Comparison of ENCODE assay signal across 8 mouse cellular contexts in the genomic region with DNA sequence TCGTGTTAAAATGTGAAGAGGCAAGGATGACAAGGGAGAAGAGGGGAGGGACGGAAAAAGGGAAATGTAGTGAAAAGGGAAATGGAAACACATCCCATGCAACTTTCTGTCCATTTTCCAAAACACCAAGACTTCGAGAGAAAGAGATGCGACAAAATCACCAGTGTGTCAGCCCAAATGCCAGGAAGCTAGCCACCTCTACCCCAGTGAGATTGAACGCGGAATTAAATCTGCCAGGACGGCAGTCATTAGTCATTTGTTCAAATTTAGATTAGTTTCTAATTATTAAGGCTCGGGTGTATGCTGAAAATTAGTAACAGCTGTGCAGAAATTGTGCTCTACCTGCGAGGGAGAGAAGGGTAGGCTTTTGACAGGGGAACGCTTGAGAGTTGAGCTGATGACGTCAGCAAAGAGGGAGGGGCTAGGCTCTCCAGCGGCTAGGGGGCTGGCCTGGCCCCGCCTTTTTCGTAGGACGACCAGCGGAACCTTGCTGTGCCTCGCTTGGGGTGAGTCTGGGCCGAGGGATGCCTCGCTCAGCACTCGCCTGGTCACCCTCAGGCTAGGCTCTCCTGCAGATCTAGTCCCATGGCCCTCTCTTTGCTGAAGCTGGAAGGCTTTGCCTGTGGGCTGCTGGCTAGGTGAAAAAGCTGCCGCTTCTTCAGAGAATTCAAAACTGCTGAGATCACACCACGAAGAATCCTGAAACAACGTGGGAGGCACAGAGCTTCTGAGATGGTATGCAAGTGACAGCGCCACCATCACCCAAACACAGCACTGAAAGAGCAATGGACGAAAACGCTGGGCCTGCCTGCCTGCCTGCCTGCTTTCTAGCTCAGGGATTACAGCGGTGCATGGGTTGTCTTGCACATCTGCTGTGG. TPM values are rescaled to one million over a fixed set of nuclear protein-coding genes. Genes with fewer than 3 reads are reported as not detected.
A peak's percentile ranks its signal among the peaks of the same experiment; 100 is the strongest.
DNase-seq lines count a peak whose midpoint lies in the region; TF ChIP-seq lines count a peak whose summit lies in the region.

No protein-coding gene starts in this region.

- peak; percentile 49; the same call in 1 of the 2 replicates for TF ChIP-seq POLR2A in cortical plate, adult 2 months (IDR thresholded peaks at IDR 0.05; ENCODE audit: extremely low read depth, insufficient read depth, low read length)

- H3K27ac ChIP-seq in cortical plate, adult 2 months (ENCODE audit: insufficient read depth, low read length): no peak overlapping the region

- H3K4me1 ChIP-seq in cortical plate, adult 2 months (ENCODE audit: control insufficient read depth, insufficient read depth, low read length): no peaks in the 10 kb centered on the region

- peak overlapping the region; percentile 43 for H3K4me3 ChIP-seq in cortical plate, adult 2 months (ENCODE audit: insufficient read depth, low read length)

- DNase-seq in adrenal gland, postnatal 10 days: peak; percentile 82
- peak; percentile 77 to 79 for DNase-seq in frontal cortex, postnatal 36 days (ENCODE audit: low spot score in 2 of 2)
- peak; percentile 27 for DNase-seq in induced T-regulatory cell, adult 2 months (ENCODE audit: low read depth)
- DNase-seq in left cerebral cortex, adult 9 months (ENCODE audit: low spot score in 2 of 2): peak; percentile 40 to 70
- peak; percentile 73 for DNase-seq in lung, postnatal 36 days
- DNase-seq in right cerebral cortex, postnatal 10 days (ENCODE audit: low spot score in 2 of 2): peak; percentile 86 to 88
- DNase-seq in spleen, adult 18-20 months: no peak

- peak; percentile 11; the same call in 1 of the 2 replicates for TF ChIP-seq CTCF in cortical plate, adult 2 months (IDR thresholded peaks at IDR 0.05; ENCODE audit: extremely low read depth, insufficient read depth, low read length)

RNA-seq across cellular contexts. Expression of gene Myb, which starts 15.9 kb away (rescaled TPM):
- 1 to 10 TPM; 2.3 to 2.4 TPM for total RNA-seq in adrenal gland, postnatal 10 days (2021)
- polyA plus RNA-seq in cortical plate, adult 2 months (2012; rRNA removed): 0.44 and 0.56 TPM in 2 replicates

Comparison
In these comparisons a context has a peak if more than half of its experiments do, and no peak if none do; other contexts are left out.
1. DNase-seq: peak in adrenal gland, postnatal 10 days (single experiment), frontal cortex, postnatal 36 days (2 of 2), induced T-regulatory cell, adult 2 months (single experiment), left cerebral cortex, adult 9 months (2 of 2), lung, postnatal 36 days (single experiment) and right cerebral cortex, postnatal 10 days (2 of 2); none in spleen, adult 18-20 months (0 of 2).